Mouse (Mus musculus) cortical plate, adult 2 months (tissue): ENCODE measurements at regions not wholly inside any gene's neighbourhood (a gene's known extent, or its start where the extent isn't known, plus 50 kb on each side); places are given as distances from the start of the nearest gene placed in this dataset.

ENCODE experiments used
- CTCF ChIP-seq: fragments of 200-500 bp; IDR thresholded peaks from 2 replicates; pipeline ENCODE4 v1.5.1; 2011; ENCODE audit warnings: mild to moderate bottlenecking, control low read depth, low read length; ENCODE audit not compliant: insufficient read depth; ENCODE audit errors: extremely low read depth
- POLR2A ChIP-seq: fragments of 200-500 bp; IDR thresholded peaks from 2 replicates; pipeline ENCODE4 v1.6.1; 2011; ENCODE audit warnings: mild to moderate bottlenecking, low read length, control low read depth; ENCODE audit not compliant: insufficient read depth; ENCODE audit errors: extremely low read depth

DNA sequence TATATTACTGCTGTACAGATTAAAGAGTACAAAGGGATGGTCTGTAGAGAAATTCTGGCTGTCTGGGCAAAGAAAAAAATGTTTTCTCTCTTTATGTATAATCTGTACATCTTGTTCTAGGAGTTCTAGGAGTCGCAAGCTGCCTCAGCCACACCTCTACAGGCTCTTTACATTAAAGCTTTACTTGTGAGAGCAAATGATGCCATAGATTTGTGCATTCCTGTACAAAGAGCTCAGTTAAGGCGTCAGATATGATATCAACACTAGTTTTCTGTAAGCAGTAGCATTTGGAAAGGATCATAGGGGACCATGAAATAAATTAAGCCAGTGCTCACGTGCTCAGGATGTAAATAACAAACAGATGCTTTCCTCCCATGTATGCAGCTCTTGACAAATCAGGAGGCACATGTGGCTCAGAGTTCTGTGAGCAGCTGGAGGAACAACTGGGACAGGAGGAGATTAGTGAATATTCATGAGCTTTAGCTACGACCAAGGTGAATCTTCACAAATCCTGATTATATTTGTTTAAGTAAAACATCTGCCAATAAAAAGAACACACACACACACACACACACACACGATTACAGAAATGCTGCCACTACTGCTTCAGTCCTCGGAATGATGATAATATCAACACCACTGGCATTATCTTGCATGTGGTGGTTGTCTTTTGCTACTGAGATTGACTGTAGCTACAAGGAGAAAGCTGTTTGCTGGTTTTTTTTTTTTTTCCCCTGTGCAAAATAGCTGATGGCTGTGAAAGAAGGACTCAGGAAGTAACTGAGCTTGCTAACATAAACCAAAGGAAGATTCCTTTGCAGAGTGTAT is 104.6 kb upstream of the Gucy1a1 start:
- TF ChIP-seq CTCF: no peak
- TF ChIP-seq POLR2A: no peak
